Mouse (Mus musculus): ENCODE measurements around the gene Dchs2.
A peak's percentile ranks its signal among the peaks of the same experiment; 100 is the strongest.
"Not testable (repeated sequence)": the region's sequence is repeated elsewhere in the genome, so short reads cannot be mapped to it uniquely, and the experiment has no call there.

Gene Dchs2

GRCm38 (mm10) chr3:83127726-83128448, at the start of gene Dchs2:
TSS of gene Dchs2 (plus strand) at chr3:83127948.
- peak; percentile 19 for DNase-seq (ENCODE audit: low read depth, low spot score)

DNA sequence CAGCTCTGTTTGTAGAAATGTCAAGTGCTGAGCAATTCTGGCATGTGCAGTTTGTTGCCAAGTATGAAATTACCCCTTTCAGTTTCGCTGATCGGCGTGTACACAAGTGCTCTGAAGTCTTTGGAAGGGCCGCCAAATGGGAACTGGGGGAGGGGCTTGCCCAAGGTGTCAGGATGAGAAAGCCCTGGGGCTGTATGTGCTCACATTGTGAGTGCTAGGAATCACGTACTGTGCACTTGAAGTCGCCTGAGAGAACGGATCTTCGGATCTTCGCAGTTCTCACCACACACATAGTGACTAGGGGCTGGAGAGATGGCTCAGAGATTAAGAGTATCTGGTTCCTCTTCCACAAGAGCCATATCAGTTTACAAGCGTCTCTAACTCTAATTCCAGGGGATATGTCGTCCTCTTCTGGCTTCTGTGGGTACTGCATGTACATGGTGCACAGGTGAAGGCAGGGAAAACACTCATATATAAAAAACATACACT, 47.1 kb upstream of the Dchs2 start:
- DNase-seq (ENCODE audit: low read depth, low spot score), result peak; percentile 73

DNA sequence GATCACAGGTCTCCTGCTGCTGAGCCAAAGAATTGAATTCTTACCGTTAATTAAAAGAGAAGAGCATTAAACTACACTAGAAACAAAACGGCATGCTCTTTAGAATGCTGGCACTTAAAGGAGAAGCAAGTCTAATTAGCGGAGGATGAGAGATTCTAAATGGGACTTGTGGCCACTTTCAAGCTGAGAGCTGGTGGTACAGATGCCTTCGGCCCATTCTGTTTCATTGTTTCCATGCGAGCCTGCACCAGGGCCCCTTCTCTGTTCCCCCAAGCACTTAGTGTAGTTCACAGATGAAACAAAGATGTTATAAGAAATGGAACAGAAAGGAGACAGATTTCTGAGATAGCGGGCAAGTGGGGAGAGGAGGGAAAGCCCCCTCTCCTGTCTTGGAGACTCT, 30.2 kb upstream of the Dchs2 start:
- no peak for DNase-seq (ENCODE audit: low read depth, low spot score)

- DNase-seq (ENCODE audit: low read depth, low spot score), result peak; percentile 80
Observed at GRCm38 (mm10) chr3:83098546-83099034, 29.2 kb upstream of the Dchs2 start.

DNA sequence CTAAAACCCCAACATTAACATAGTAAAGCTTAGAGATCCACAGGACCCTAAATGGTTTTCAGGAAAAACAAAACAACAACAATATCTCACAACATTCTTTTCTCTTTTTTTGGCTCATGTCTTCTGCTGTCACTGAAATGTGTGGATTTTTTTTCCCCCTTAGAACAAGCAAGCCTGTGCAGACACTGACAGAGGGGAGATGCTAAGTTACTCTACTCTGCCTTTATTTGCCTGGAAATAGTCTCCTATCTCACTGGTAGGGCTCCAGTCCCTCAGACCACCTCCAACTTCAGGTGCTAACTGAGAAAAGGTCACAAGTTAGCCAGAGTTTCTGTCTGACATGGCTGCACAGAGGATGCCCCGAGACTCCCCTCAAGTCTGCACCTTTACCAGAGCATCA, 28.6 kb upstream of the Dchs2 start:
- no peak for DNase-seq (ENCODE audit: low read depth, low spot score)

GRCm38 (mm10) chr3:83099651-83100050, 28.1 kb upstream of the Dchs2 start:
- peak; percentile 33 for DNase-seq (ENCODE audit: low read depth, low spot score)

GRCm38 (mm10) chr3:83102286-83102685, 25.5 kb upstream of the Dchs2 start:
- DNase-seq (ENCODE audit: low read depth, low spot score), result peak; percentile 84

DNA sequence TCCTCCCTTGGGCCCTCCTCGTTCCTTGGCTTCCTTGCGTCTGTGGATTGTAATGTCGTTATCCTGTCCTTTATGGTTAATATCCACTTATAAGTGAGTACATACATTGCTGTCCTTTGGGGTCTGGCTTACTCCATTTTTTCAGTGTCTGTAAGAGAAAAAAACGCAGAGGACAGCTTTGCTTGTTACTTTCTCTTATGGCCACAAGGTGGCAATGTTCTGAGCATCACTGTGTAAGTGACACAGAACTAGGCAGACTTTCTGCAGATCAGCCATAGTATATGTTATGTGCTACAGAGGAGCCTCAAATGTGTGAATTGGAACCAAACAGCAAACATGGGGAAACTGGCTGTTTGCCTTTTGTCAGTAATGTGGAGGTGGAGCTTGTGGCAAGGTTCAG, 17.6 kb upstream of the Dchs2 start:
- peak; percentile 67 for DNase-seq (ENCODE audit: low read depth, low spot score)

GRCm38 (mm10) chr3:83111485-83112261, 16.1 kb upstream of the Dchs2 start:
- peak; percentile 24 for DNase-seq (ENCODE audit: low read depth, low spot score)

GRCm38 (mm10) chr3:83112869-83113268, 14.9 kb upstream of the Dchs2 start:
- no peak for DNase-seq (ENCODE audit: low read depth, low spot score)

DNA sequence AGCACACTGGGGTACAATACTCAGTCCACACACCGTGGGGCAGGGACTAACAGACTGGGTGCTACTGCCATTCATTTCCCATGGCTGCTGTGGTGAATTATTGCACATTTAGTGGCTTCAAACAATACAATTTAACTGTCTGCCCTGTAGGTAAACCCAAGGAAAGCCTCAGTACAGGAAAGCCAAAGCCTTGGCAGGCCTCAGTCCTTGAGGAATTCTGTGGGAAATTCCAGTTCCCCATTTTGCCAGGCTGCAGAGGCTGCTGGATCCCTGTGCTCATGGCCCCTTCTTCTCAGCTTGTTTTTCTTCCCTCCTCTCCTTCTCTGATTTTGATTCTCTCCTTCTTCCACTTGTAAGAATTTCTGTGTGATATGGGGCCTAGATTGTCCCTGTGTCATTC, 12.8 kb upstream of the Dchs2 start:
- DNase-seq (ENCODE audit: low read depth, low spot score), result no peak

GRCm38 (mm10) chr3:83117592-83117991, 10.2 kb upstream of the Dchs2 start:
- no peak for DNase-seq (ENCODE audit: low read depth, low spot score)

DNA sequence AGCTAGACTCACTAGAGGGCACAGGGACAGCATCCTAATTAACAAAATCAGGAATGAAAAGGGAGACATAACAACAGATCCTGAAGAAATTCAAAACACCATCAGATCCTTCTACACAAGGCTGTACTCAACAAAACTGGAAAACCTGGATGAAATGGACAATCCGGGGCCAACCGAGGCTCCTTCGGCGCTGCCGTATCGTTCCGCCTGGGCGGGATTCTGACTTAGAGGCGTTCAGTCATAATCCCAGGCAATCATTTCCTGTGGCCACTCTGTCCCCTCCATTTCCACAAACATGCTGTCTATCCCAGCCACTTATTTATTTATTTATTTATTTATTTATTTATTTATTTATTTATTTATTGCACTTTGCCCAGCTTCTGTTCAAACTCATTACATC, 3.8 kb upstream of the Dchs2 start:
- not testable (repeated sequence) for DNase-seq (ENCODE audit: low read depth, low spot score)

GRCm38 (mm10) chr3:83127088-83127725, 541 bp upstream of the Dchs2 start:
- peak; percentile 9 for DNase-seq (ENCODE audit: low read depth, low spot score)

DNA sequence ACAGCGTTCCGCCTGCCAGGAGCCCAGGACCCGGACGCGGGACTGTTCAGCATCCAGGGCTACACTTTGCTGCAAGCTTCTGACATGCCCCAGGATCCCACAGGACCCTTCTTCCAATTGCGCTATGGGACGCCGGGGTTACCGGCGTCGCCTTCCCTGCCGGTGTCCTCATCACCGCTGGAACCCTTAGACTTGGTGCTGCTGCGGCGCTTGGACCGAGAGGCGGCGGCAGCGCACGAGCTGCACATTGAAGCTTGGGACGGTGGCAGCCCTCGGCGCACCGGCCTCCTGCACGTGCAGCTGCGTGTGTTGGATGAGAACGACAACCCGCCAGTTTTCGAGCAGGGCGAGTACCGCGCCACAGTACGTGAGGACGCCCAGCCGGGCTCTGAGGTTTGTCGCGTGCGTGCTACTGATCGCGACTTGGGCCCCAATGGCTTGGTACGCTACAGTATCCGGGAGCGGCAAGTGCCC, 738 bp downstream of the Dchs2 start:
- DNase-seq (ENCODE audit: low read depth, low spot score), result peak; percentile 40

DNA sequence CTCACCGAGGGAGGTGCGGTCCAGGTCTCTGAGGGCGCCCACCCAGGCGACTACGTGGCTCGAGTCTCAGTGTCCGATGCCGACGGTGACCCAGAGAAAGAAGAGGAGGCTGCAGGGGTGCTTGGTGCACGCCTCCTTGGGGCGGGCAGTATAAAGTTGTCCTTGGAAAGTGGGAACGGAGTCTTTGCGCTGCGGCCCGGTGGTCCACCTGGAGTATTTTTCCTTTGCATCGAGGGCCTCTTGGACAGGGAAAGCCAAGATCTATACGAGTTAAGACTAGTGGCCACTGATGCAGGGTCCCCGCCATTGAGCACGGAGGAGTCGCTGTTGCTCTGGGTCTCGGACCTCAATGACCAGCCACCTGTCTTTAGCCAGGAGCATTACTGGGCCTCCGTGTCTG, 1.4 kb downstream of the Dchs2 start:
- DNase-seq (ENCODE audit: low read depth, low spot score), result no peak

DNA sequence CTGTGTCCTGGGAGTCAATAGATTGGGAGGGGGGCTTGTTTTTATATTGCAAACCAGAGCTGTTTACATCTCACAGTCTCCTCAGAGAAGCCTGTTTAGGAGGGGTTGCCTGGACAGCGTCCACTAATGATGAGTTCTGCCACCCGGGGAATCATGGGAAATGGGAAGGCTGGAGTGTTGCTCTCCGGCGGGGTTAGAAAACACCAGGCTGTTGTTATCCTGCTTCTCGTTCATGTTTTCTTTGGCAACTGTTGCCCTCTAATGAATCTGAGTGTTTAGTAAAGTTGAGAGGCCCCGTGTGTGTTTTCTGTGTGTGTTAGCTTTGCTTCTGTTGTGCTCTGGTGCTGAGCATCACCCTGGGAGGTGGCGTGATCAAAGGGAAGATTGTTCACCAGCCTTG, 8.7 kb downstream of the Dchs2 start:
- no peak for DNase-seq (ENCODE audit: low read depth, low spot score)

GRCm38 (mm10) chr3:83138820-83139219, 11.1 kb downstream of the Dchs2 start:
- no peak for DNase-seq (ENCODE audit: low read depth, low spot score)

DNA sequence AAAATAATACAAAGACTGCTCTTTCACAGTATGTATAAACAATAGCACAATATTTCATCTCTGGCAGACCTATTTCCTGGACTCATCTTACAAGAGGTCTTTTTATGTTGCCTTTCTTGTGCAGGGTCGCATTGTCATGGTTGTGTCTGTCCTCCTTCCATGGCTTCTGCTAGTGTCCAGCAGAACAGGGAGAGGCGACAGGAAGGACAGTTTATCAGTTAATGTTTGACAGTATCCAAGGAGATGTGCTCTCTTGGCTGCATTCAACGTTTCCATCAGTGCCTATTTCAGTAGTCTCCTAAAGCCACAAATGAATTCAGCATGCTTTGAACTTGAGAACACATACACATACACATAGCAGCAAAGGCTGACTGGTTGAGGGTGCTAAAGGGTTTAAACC, 17.9 kb downstream of the Dchs2 start:
- no peak for DNase-seq (ENCODE audit: low read depth, low spot score)

DNA sequence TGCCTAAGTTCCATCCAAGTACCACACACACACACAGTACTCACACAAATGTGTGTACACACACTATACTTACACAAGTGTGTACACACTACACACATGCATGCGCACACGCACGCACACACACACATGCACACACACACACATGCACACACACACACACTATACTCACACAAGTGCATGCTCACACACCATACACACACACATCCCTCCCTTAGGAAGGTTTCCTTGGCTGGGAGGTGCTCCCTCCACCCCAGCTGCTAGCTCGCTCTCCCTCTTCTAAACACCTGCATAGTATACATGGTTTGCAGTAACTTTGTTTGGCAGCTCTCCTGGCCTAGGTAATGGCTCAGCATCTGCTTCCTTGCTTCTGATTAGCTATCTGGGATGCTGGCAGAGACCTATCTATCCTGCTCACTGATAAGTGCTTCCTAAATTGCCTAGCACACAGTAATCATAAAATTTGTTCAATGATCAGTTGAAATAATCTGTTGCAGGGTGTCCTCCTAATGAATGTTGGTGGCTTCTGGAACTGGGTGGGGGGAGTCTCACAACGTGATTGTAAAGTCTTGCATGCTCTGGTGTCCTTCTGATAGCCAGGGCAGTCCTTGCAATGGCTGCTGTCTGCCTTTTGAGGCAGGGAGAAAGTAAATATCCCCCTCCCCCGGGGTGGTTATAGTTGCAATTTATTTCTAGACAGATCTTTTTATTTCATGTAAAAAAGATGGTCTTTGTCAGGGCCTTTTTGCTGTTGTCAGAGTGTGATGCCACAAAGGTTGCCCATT, 19.7 kb downstream of the Dchs2 start:
- DNase-seq (ENCODE audit: low read depth, low spot score), result no peak

DNA sequence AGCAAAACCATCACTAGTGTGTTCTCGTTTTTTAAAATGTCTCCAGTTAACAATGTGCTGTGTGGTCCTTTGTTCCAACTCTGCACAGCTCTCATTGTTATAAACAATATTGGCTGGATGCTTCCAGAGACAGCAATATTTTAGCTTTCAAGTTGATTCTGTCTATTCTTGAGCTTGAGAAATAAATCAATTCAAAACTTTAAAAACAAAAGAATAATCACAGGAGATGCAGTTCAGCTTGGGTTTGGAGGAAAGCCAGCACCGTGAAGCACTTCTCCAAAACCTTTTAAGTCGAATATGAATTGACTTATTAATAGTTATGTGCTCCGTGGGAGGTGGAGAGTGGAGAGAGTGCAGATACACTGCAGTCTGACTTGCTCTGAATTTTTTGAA, 20.3 kb downstream of the Dchs2 start:
- no peak for DNase-seq (ENCODE audit: low read depth, low spot score)
